Mouse (Mus musculus) kidney, adult 11 months (tissue): ENCODE measurements at regions not wholly inside any gene's neighbourhood (a gene's known extent, or its start where the extent isn't known, plus 50 kb on each side); places are given as distances from the start of the nearest gene placed in this dataset.

Source experiments
- DNase-seq: peaks from one replicate; pipeline ENCODE4 v3.0.0; 2022

DNA sequence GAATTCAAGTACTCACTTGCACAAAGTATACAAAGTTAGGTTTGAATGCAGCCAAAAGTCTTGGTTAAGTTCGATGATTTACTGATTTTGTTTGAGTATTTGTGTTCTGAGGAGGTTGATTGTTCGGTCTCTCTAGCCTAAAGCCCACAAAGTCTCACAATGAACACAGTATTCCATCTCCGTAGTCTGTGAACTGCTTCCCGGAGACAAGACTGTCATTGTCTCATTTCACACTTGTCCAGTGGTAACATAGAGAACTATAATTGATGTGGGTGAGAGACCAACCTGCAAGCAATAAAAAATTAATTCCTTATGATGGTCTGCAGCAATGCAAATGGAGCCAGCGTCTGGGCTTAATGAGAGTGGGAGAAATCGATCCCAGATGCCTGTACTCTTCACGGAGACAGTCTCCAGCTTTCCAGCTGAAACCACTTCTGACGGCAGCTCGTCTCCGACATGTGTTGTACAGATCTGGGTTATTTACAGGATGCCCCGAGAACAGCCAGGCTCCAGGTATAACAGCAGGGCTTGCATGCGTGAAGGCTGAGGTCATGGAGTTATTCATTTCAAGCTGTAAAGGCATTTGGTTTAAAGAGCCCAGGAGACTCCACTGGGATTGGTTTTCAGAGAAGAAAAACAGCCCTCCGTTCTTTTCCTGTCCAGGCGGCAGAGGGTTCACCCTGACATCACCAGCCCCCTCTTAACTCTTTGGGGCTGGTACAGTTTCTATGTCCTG lies 75.2 kb downstream of the Asb13 start:
- no peak for DNase-seq
